15 mouse cellular contexts compared by ENCODE assay signal in genomic region chr15:65632440-65632839, GRCm38 (mm10).
"Had no signal": no experiment of that assay in that cellular context is flagged by ENCODE, and none has a peak within 500 bp of the region (broad histone marks: within the 10 kb centered on the region; RNA-seq: fewer than 3 reads in every experiment).

No protein-coding gene starts in this region.

- H3K9ac ChIP-seq: neural tube, embryonic 15.5 days; stomach, embryonic 15.5 days had no signal

- H3K4me1 ChIP-seq: neural tube, embryonic 15.5 days; stomach, embryonic 15.5 days had no signal

- H3K27ac ChIP-seq: neural tube, embryonic 15.5 days; stomach, embryonic 15.5 days; stomach, postnatal 0 days had no signal

- H3K36me3 ChIP-seq: neural tube, embryonic 15.5 days; stomach, embryonic 15.5 days had no signal

- H3K4me3 ChIP-seq: neural tube, embryonic 15.5 days; stomach, embryonic 15.5 days had no signal

- DNase-seq: retina, postnatal 1 day; right cerebral cortex, adult 18-20 months; right cerebral cortex, postnatal 14 days; right cerebral cortex, postnatal 25 days; right cerebral cortex, postnatal 4 days; spleen, adult 18-20 months; thymus, adult 18-20 months; thymus, adult 2 months; thymus, postnatal 14 days; thymus, postnatal 25 days; thymus, postnatal 36 days; thymus, postnatal 4 days had no signal

- H3K4me2 ChIP-seq: neural tube, embryonic 15.5 days; stomach, embryonic 15.5 days had no signal

- H3K27me3 ChIP-seq: neural tube, embryonic 15.5 days; stomach, embryonic 15.5 days had no signal

- H3K9me3 ChIP-seq: neural tube, embryonic 15.5 days; stomach, embryonic 15.5 days had no signal
